Mouse (Mus musculus): ENCODE results near the gene Cnnm2. TPM values are rescaled to one million over a fixed set of nuclear protein-coding genes. Genes with fewer than 3 reads are reported as not detected.

The Cnnm2 gene
- polyA plus RNA-seq, 1 experiment: 2.6 TPM

DNA sequence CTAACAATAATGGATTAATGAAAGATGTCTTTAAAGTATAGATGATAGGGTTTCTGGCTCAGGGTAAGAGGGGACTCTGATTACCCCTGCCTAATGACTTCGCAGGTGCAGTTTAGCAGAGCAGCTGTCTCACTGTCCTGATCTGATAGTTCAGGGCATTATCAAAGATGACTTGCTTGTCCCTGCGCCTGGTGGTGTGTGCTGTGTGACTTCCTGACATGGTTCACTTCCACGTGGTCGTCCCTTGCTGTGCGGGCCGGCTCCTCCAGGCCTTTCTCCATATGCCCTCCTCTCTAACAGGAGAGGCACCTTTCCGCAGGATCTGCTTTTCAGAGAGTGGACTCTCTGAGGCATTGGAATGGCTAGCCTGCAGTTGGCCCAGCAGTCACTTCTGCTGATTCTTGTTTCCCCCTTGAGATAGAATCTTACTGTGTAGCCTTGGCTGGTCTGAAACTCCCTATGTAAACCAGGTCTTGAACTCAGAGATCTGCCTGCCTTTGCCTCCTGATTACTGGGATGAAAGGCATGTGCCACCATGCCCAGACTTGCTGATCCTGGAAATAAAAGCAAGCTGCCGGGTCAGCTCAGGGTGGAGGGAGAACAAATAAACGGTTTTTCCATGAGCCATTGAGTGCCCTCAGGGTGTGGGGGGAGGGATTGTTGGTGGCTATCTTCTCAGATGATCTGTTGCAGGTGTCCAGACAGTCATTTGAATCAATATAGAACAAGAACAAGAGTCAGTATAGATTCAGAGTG lies 44.7 kb downstream of the Cnnm2 start:
- Histone ChIP-seq H3K4me3 (replicated peaks) (no peak overlapping the region), H3K9me3 (no peaks in the 10 kb centered on the region), H3K36me3 (replicated peaks; ENCODE audit: low read length) (no peaks in the 10 kb centered on the region), H3K4me1 (no peaks in the 10 kb centered on the region), H3K27me3 (replicated peaks) (peaks cover 88% of the 10 kb centered on the region)
- TF ChIP-seq FLI1 (IDR thresholded peaks at IDR 0.05; ENCODE audit: low read length) (no peak), GATA1 (IDR thresholded peaks at IDR 0.05; ENCODE audit: borderline replicate concordance, low read length) (no peak)

DNA sequence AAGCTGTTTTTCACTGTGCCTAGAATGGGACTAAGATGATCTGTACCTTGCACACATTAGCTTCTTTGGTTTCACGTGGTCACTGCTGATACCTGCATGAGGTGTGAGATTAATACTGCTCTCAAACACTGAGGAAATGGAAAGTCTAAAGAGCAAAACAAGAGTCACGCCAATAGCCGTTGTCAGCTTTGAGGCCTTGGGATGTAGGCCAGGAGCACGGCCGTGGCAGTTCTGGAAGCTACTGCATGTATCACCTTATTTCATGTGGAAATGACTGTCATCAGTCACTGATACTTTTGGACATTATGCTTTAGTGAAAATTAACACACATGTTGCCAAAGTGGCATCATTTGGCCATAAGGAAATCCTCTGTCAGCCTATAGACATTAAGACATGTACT lies 46.9 kb downstream of the Cnnm2 start:
- TF ChIP-seq GATA1 (IDR thresholded peaks at IDR 0.05; ENCODE audit: borderline replicate concordance, low read length): no peak
- no peak for TF ChIP-seq FLI1 (IDR thresholded peaks at IDR 0.05; ENCODE audit: low read length)
- H3K4me1 ChIP-seq: no peaks in the 10 kb centered on the region
- H3K9me3 ChIP-seq: no peaks in the 10 kb centered on the region
- no peak overlapping the region for H3K4me3 ChIP-seq (replicated peaks)
- H3K27me3 ChIP-seq (replicated peaks): peaks cover 83% of the 10 kb centered on the region
- H3K36me3 ChIP-seq (replicated peaks; ENCODE audit: low read length): no peaks in the 10 kb centered on the region

DNA sequence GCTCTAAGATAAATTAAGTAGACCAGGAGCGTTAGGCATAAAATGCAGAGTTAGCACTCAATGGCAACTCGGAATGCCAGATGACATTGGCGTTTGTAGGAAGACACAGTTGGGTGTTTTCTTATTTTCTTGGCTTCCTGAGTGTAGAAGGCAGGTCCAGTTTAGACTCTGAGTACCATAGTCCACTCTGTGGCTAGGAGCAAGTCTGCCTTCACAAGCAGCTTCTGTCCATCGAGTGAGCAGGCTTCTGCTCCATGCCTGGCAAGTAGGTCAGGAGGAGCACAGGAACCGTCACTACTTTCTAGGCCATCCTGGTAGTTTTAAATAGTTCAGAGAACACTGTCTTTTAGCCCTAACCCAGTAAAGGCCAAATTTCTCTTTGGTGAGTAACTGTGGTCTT lies 47.6 kb downstream of the Cnnm2 start:
- H3K4me3 ChIP-seq (replicated peaks): no peak overlapping the region
- peaks cover 80% of the 10 kb centered on the region for H3K27me3 ChIP-seq (replicated peaks)
- TF ChIP-seq GATA1 (IDR thresholded peaks at IDR 0.05; ENCODE audit: borderline replicate concordance, low read length) (no peak), FLI1 (IDR thresholded peaks at IDR 0.05; ENCODE audit: low read length) (no peak)
- H3K4me1 ChIP-seq: no peaks in the 10 kb centered on the region
- H3K36me3 ChIP-seq (replicated peaks; ENCODE audit: low read length): no peaks in the 10 kb centered on the region
- H3K9me3 ChIP-seq: no peaks in the 10 kb centered on the region

DNA sequence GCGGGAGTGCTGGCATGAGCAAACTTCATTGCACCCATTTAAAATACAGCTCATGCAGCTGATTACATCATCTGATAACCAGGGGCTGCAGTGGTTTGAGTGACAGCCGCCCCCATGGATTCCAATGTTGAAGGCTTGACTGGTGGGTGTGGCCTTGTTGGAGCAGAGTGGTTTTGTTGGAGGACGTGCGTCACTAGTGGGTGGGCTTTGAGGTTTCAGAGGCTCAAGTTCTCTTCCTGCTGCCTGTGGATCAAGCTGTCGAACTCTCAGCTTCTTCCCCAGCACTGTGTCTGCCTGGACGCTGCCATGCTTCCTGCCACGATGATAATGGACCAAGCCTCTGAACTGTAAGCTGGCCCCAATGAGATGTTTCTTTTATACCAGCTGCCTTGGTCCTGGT lies 57.9 kb downstream of the Cnnm2 start:
- TF ChIP-seq FLI1 (IDR thresholded peaks at IDR 0.05; ENCODE audit: low read length) (no peak), GATA1 (IDR thresholded peaks at IDR 0.05; ENCODE audit: borderline replicate concordance, low read length) (no peak)

DNA sequence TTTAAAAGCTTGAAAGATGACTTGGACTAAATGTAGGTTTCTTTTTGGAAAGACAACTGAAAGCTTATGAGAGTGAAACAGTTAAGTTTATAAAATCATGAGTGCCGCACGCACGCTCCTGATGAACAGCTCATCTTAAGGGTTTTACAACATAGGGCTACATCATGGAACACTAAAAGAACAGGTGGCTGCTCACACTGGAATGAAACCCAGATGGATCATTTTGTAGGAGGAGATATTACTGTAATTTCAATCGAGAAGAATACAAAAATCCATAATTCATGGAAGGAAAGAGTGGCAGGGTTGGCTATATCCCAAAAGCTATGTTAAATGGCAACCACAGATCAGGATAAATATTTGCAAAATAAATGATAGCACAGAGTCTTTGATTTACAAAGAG lies 61.1 kb downstream of the Cnnm2 start:
- no peaks in the 10 kb centered on the region for H3K36me3 ChIP-seq (replicated peaks; ENCODE audit: low read length)
- no peak for TF ChIP-seq GATA1 (IDR thresholded peaks at IDR 0.05; ENCODE audit: borderline replicate concordance, low read length)
- TF ChIP-seq FLI1 (IDR thresholded peaks at IDR 0.05; ENCODE audit: low read length): no peak
- H3K27me3 ChIP-seq (replicated peaks): peaks cover 45% of the 10 kb centered on the region
- H3K4me3 ChIP-seq (replicated peaks): no peak overlapping the region
- H3K9me3 ChIP-seq: 0 out of 2 replicates have a peak, but pooled peaks cover 4% of the 10 kb centered on the region
- H3K4me1 ChIP-seq: peaks cover 16% of the 10 kb centered on the region

More for the DNA sequence above, 57.9 kb downstream of the Cnnm2 start:
- Histone ChIP-seq H3K4me3 (replicated peaks) (peak overlapping the region; percentile 66), H3K27me3 (replicated peaks) (peaks cover 38% of the 10 kb centered on the region), H3K36me3 (replicated peaks; ENCODE audit: low read length) (no peaks in the 10 kb centered on the region), H3K4me1 (peaks cover 16% of the 10 kb centered on the region), H3K9me3 (peaks cover 8% of the 10 kb centered on the region; the same call in 1 of the 2 replicates)

DNA sequence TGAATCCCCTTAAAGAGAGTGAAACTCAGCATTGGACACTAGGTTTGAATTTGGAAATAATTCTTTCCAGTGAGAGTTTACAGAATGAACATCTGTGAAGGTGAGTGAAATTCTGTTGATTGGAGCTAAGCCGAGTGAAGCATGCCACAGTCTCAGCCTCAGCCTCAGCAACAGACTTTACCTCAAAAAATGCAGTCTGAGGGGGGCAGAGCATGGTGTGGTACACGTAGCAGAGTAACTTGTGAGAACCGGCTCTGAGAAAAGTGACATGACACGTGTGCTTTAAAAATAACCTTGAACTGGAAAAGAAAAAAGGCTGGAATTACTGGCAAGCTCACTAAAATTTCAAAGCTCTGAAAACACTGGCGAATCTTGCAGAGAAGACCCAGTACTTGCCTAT lies 62.4 kb downstream of the Cnnm2 start:
- Histone ChIP-seq H3K9me3 (0 out of 2 replicates have a peak, but pooled peaks cover 4% of the 10 kb centered on the region), H3K27me3 (replicated peaks) (peaks cover 58% of the 10 kb centered on the region), H3K4me3 (replicated peaks) (no peak overlapping the region), H3K36me3 (replicated peaks; ENCODE audit: low read length) (no peaks in the 10 kb centered on the region), H3K4me1 (peaks cover 20% of the 10 kb centered on the region)
- TF ChIP-seq GATA1 (IDR thresholded peaks at IDR 0.05; ENCODE audit: borderline replicate concordance, low read length): no peak
- no peak for TF ChIP-seq FLI1 (IDR thresholded peaks at IDR 0.05; ENCODE audit: low read length)

DNA sequence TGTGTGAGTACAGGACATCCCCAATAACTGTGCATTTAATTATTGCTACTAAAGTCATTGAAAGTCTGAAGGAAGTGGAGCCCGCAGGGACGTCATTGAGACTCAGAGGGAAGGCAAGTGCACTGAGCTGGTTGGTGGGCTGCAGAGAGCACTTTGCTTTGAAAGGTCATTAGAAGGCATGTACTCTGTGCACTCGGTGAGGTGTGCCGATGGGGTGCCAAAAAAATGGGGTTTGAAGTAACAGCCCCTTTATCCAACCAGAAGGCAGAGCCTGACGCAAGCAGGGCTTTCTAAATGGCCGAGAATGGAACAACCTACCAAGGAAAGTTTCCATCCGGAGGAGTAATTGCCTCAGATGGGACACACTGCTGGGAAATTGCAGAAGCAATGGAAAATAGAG lies 63.5 kb downstream of the Cnnm2 start:
- no peak overlapping the region for H3K4me3 ChIP-seq (replicated peaks)
- 0 out of 2 replicates have a peak, but pooled peaks cover 4% of the 10 kb centered on the region for H3K9me3 ChIP-seq
- peaks cover 10% of the 10 kb centered on the region for H3K4me1 ChIP-seq
- H3K36me3 ChIP-seq (replicated peaks; ENCODE audit: low read length): no peaks in the 10 kb centered on the region
- TF ChIP-seq GATA1 (IDR thresholded peaks at IDR 0.05; ENCODE audit: borderline replicate concordance, low read length): no peak
- TF ChIP-seq FLI1 (IDR thresholded peaks at IDR 0.05; ENCODE audit: low read length): no peak
- H3K27me3 ChIP-seq (replicated peaks): peaks cover 67% of the 10 kb centered on the region

DNA sequence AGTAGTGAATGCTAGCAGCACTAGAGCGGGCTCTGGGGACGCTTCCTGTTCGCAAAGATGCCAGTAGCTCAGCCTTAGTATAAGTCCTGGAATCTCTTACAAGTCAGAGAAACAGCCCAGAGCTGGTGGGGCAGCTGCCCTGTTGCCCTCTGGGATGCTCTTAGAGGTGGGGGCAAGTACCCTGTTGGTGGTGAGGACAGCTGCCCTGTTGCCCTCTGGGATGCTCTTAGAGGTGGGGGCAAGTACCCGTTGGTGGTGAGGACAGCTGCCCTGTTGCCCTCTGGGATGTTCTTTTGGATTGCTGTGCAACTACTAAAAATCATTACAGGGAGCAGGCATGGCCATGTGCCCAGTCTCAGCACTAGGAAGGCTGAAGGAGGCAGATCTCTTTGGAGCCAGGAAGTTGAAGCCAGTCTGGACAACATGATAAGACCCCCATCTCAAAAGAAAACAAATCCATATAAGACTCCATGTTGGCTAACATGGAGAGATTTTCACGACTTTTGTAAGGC lies 66.3 kb downstream of the Cnnm2 start:
- TF ChIP-seq FLI1 (IDR thresholded peaks at IDR 0.05; ENCODE audit: low read length): no peak
- no peak for TF ChIP-seq GATA1 (IDR thresholded peaks at IDR 0.05; ENCODE audit: borderline replicate concordance, low read length)
- Histone ChIP-seq H3K4me1 (0 out of 2 replicates have a peak, but pooled peaks cover 4% of the 10 kb centered on the region), H3K27me3 (replicated peaks) (peaks cover 82% of the 10 kb centered on the region), H3K4me3 (replicated peaks) (no peak overlapping the region), H3K36me3 (replicated peaks; ENCODE audit: low read length) (no peaks in the 10 kb centered on the region), H3K9me3 (no peaks in the 10 kb centered on the region)

DNA sequence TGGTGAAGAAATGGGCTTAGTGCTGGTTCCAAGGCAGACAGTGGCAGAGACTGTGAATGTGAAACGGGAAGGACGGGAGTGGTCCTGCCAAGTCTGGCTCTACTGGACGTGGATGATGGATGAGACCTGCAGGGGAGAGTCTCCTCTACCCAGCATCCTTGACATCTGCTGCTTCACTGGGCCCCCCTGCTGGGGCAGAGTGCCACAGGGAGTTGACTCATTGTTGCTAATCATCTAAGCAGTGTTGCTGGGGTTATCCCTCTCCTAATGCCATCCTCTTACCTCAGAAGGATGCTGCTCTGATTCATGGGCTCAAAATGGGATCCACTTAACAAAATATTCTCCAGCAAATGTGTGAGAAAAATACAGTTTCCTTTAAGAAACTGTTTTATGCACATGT lies 67.6 kb downstream of the Cnnm2 start:
- Histone ChIP-seq H3K36me3 (replicated peaks; ENCODE audit: low read length) (no peaks in the 10 kb centered on the region), H3K4me3 (replicated peaks) (no peak overlapping the region), H3K4me1 (peaks cover 4% of the 10 kb centered on the region; the same call in 1 of the 2 replicates), H3K9me3 (no peaks in the 10 kb centered on the region), H3K27me3 (replicated peaks) (peaks cover 85% of the 10 kb centered on the region)
- TF ChIP-seq GATA1 (IDR thresholded peaks at IDR 0.05; ENCODE audit: borderline replicate concordance, low read length): no peak
- no peak for TF ChIP-seq FLI1 (IDR thresholded peaks at IDR 0.05; ENCODE audit: low read length)

DNA sequence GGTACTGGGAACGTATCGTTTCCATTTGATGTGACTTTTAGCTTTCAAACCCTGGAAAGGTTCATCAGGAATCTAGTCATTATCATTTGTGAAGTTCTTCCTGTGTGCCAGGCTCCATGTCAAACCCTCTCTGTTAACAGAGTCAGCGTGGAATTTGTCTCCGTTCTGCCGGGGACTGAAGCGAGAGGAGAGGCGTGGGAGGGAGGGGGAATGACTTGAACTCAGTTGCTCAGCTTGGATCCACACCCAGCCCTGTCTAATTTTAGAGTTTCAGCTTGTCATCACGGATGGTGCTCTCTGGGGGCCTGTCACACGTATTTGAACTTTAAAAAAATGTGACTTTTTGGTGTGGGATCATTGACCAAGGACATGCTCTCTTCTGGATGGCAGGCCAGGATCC lies 70.0 kb downstream of the Cnnm2 start:
- peaks cover 79% of the 10 kb centered on the region for H3K27me3 ChIP-seq (replicated peaks)
- H3K36me3 ChIP-seq (replicated peaks; ENCODE audit: low read length): no peaks in the 10 kb centered on the region
- H3K4me3 ChIP-seq (replicated peaks): no peak overlapping the region
- no peak for TF ChIP-seq GATA1 (IDR thresholded peaks at IDR 0.05; ENCODE audit: borderline replicate concordance, low read length)
- peaks cover 9% of the 10 kb centered on the region; the same call in 1 of the 2 replicates for H3K4me1 ChIP-seq
- no peaks in the 10 kb centered on the region for H3K9me3 ChIP-seq
